ENCODE assay signal across 19 mouse cellular contexts in the genomic region with DNA sequence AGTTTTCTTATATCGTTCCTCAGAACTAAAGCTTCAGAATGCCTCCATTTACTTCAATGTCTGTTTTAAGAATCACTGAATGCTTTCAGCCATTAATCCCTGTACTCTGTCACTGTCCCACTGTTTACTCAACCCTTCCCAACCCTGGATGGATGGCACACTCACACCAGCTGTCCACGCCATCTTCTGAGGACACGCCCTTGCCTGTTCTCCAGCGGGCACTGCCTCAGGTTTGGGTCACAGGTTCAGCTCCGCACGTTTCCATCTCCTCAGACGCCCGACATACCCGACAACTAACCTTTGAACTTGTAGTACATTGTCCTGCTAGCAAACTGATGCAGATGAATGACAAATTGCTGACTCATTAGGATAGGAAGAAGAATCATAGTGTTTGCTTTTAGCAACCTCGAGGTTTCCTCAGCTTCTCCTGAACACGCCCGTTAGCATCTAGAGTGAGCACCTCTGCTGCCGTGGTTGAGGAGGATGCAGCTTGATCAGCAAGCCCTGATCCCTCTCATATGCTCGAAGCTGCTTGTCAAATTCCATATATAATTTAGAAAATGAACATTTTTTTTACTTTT.
DNase-seq lines count a peak whose midpoint lies in the region; ATAC-seq and TF ChIP-seq lines count a peak whose summit lies in the region.
"Had no signal": no experiment of that assay in that cellular context is flagged by ENCODE, and none has a peak within 500 bp of the region (broad histone marks: within the 10 kb centered on the region; RNA-seq: fewer than 3 reads in every experiment).

No protein-coding gene starts in this region.

- no peaks in the 10 kb centered on the region for H3K4me1 ChIP-seq in midbrain, embryonic 11.5 days (ENCODE audit: control insufficient read depth, insufficient read depth, low read length)
- H3K4me1 ChIP-seq in midbrain, embryonic 16.5 days (ENCODE audit: control insufficient read depth, insufficient read depth, low read length), result no peaks in the 10 kb centered on the region
- H3K4me1 ChIP-seq in lung, adult 2 months (ENCODE audit: control insufficient read depth, insufficient read depth, low read length), result no peaks in the 10 kb centered on the region

- H3K4me2 ChIP-seq in midbrain, embryonic 11.5 days, result no peak overlapping the region
- H3K4me2 ChIP-seq in midbrain, embryonic 16.5 days (ENCODE audit: low read length), result no peak overlapping the region
- H3K4me2 ChIP-seq: embryonic facial prominence, embryonic 13.5 days; hindbrain, embryonic 14.5 days; kidney, embryonic 15.5 days; neural tube, embryonic 13.5 days had no signal

- WGBS in midbrain, embryonic 11.5 days, result 85% methylated on average over 14 of the region's 14 CpGs
- WGBS in midbrain, embryonic 16.5 days, result 81% methylated on average over 14 of the region's 14 CpGs
- 39% methylated on average over 14 of the region's 14 CpGs for WGBS in large intestine, adult 2 months
- 53% methylated on average over 14 of the region's 14 CpGs for WGBS in lung, adult 2 months

- H3K4me3 ChIP-seq in midbrain, embryonic 11.5 days (ENCODE audit: low read depth, low read length), result no peak overlapping the region
- no peak overlapping the region for H3K4me3 ChIP-seq in midbrain, embryonic 16.5 days (ENCODE audit: low read depth, low read length)
- H3K4me3 ChIP-seq in lung, adult 2 months (replicated peaks; ENCODE audit: extremely low read depth, low read depth, low read length), result no peak overlapping the region
- H3K4me3 ChIP-seq: embryonic facial prominence, embryonic 13.5 days; kidney, embryonic 15.5 days; neural tube, embryonic 13.5 days had no signal

- no peak overlapping the region for H3K27ac ChIP-seq in midbrain, embryonic 11.5 days (ENCODE audit: low read depth, low read length)
- H3K27ac ChIP-seq in midbrain, embryonic 16.5 days (ENCODE audit: low read length), result no peak overlapping the region
- H3K27ac ChIP-seq: embryonic facial prominence, embryonic 13.5 days; hindbrain, embryonic 14.5 days; kidney, embryonic 15.5 days; liver, embryonic 14.5 days; neural tube, embryonic 13.5 days had no signal

- no peaks in the 10 kb centered on the region for H3K27me3 ChIP-seq in midbrain, embryonic 11.5 days (ENCODE audit: control insufficient read depth, insufficient read depth, low read length)
- H3K27me3 ChIP-seq in midbrain, embryonic 16.5 days (ENCODE audit: control insufficient read depth, insufficient read depth, low read depth, low read length), result no peaks in the 10 kb centered on the region
- H3K27me3 ChIP-seq: embryonic facial prominence, embryonic 13.5 days; kidney, embryonic 15.5 days; neural tube, embryonic 13.5 days had no signal

- no peak overlapping the region for H3K9ac ChIP-seq in midbrain, embryonic 11.5 days (ENCODE audit: low read length)
- H3K9ac ChIP-seq in midbrain, embryonic 16.5 days (ENCODE audit: low read depth, low read length), result no peak overlapping the region
- H3K9ac ChIP-seq: embryonic facial prominence, embryonic 13.5 days; forebrain, postnatal 0 days; hindbrain, embryonic 14.5 days; kidney, embryonic 15.5 days; liver, embryonic 14.5 days; neural tube, embryonic 13.5 days had no signal

- H3K9me3 ChIP-seq in midbrain, embryonic 11.5 days (ENCODE audit: control insufficient read depth, low read length), result no peaks in the 10 kb centered on the region
- no peaks in the 10 kb centered on the region for H3K9me3 ChIP-seq in midbrain, embryonic 16.5 days (replicated peaks; ENCODE audit: control insufficient read depth, low read length, poor library complexity, severe bottlenecking)
- H3K9me3 ChIP-seq: embryonic facial prominence, embryonic 13.5 days; kidney, embryonic 15.5 days; neural tube, embryonic 13.5 days had no signal

- no peak for TF ChIP-seq POLR2A in lung, adult 2 months (IDR thresholded peaks at IDR 0.05; ENCODE audit: borderline replicate concordance, extremely low read depth, low read depth, low read length)

- DNase-seq in embryo, embryonic 10 days (ENCODE audit: low spot score), result peak; percentile 47
- DNase-seq in embryo, embryonic 11 days, result no peak
- DNase-seq in midbrain, embryonic 11.5 days (ENCODE audit: low spot score, missing footprints), result peak; percentile 73
- DNase-seq in large intestine, adult 2 months (ENCODE audit: low read depth, low spot score), result peak; percentile 21
- DNase-seq in lung, adult 2 months, result no peak
- DNase-seq in lung, adult 18-20 months, result no peak
- no peak for DNase-seq in natural killer cell, adult 2 months (ENCODE audit: low spot score in 2 of 2)
- DNase-seq: B cell, adult 2 months; cerebellum, postnatal 25 days; forebrain, postnatal 0 days; heart, postnatal 14 days; layer of hippocampus, adult 9-11 months; lung, postnatal 10 days had no signal

- no peak for ATAC-seq in midbrain, embryonic 11.5 days (ENCODE audit: low FRiP score)
- no peak for ATAC-seq in midbrain, embryonic 16.5 days
- ATAC-seq: forebrain, postnatal 0 days had no signal

- no peak for TF ChIP-seq CTCF in lung, adult 2 months (IDR thresholded peaks at IDR 0.05; ENCODE audit: insufficient read depth, low read length)

- H3K36me3 ChIP-seq in midbrain, embryonic 11.5 days (ENCODE audit: control insufficient read depth, insufficient read depth, low read length), result no peaks in the 10 kb centered on the region
- H3K36me3 ChIP-seq in midbrain, embryonic 16.5 days (ENCODE audit: control insufficient read depth, insufficient read depth, low read length), result no peaks in the 10 kb centered on the region
- H3K36me3 ChIP-seq: embryonic facial prominence, embryonic 13.5 days; kidney, embryonic 15.5 days; neural tube, embryonic 13.5 days had no signal

Comparison
In these comparisons a context has a peak if more than half of its experiments do, and no peak if none do; other contexts are left out.
1. DNase-seq: peak in embryo, embryonic 10 days (single experiment), midbrain, embryonic 11.5 days (single experiment) and large intestine, adult 2 months (single experiment); none in embryo, embryonic 11 days (single experiment), lung, adult 2 months (single experiment), lung, adult 18-20 months (0 of 2) and natural killer cell, adult 2 months (0 of 2).